ENCODE assay signal across 13 mouse cellular contexts in the genomic region with DNA sequence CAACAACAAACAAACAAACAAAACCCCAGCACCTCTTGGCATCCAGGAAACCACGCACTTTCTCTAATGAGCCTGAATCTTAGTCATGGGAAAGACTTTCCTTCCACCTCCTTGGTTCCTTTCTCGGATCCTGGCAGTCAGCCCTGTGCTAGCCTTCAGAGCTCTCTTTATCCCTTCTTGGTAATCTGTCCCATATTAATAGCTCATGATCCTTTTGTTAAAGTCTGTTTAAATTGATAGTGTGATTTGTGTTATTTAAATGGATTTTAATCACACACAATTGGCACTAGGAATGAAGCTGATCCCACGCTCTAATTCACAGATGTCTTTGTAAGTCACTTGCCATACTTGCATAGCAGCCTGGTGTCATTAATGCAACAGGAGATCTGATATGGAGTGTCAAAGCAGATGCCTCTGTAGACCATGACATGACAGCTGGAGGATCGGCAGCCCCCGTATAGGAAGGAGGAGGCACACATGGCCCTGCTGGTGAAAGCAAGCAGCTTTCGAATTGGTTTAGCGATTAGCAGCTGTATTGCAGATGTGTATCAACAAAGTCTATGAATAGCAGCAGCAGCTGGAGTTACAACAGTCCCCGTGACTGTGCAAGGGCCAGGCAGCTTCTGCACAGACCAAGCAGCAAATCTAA. TPM values are rescaled to one million over a fixed set of nuclear protein-coding genes. Genes with fewer than 3 reads are reported as not detected.
A peak's percentile ranks its signal among the peaks of the same experiment; 100 is the strongest.
DNase-seq lines count a peak whose midpoint lies in the region; ATAC-seq lines count a peak whose summit lies in the region.
"Had no signal": no experiment of that assay in that cellular context is flagged by ENCODE, and none has a peak within 500 bp of the region (broad histone marks: within the 10 kb centered on the region; RNA-seq: fewer than 3 reads in every experiment).

No protein-coding gene starts in this region.

- ATAC-seq in forebrain, embryonic 14.5 days = peak; percentile 72
- ATAC-seq in forebrain, embryonic 12.5 days (ENCODE audit: low FRiP score) = no peak

- WGBS in forebrain, embryonic 14.5 days = 41% methylated on average over 8 of the region's 8 CpGs
- WGBS in forebrain, embryonic 12.5 days = 80% methylated on average over 8 of the region's 8 CpGs

- no peak overlapping the region for H3K27ac ChIP-seq in forebrain, embryonic 14.5 days (ENCODE audit: low read depth, low read length)
- no peak overlapping the region for H3K27ac ChIP-seq in forebrain, embryonic 12.5 days
- H3K27ac ChIP-seq: liver, embryonic 13.5 days; neural tube, embryonic 12.5 days had no signal

- no peak overlapping the region for H3K4me2 ChIP-seq in forebrain, embryonic 14.5 days (ENCODE audit: low read length)
- no peak overlapping the region for H3K4me2 ChIP-seq in forebrain, embryonic 12.5 days
- H3K4me2 ChIP-seq: heart, embryonic 12.5 days; liver, embryonic 13.5 days; neural tube, embryonic 12.5 days had no signal

- peaks cover 3% of the 10 kb centered on the region; the same call in 1 of the 2 replicates for H3K4me1 ChIP-seq in forebrain, embryonic 14.5 days (ENCODE audit: control insufficient read depth, insufficient read depth, low read length)
- 0 out of 2 replicates have a peak, but pooled peaks cover 3% of the 10 kb centered on the region for H3K4me1 ChIP-seq in forebrain, embryonic 12.5 days
- H3K4me1 ChIP-seq: liver, embryonic 13.5 days; neural tube, embryonic 12.5 days had no signal

- DNase-seq in forebrain, embryonic 14.5 days (ENCODE audit: low spot score) = peak; percentile 45
- peak; percentile 49 for DNase-seq in right cerebral cortex, postnatal 10 days (ENCODE audit: low spot score in 2 of 2)
- DNase-seq in right cerebral cortex, postnatal 14 days = no peak
- peak; percentile 42 to 56 for DNase-seq in layer of hippocampus, adult 8-10 months (ENCODE audit: low spot score in 2 of 2)
- DNase-seq in retina, postnatal 7 days (ENCODE audit: low read depth, low spot score) = peak; percentile 43
- DNase-seq in embryo, embryonic 10 days (ENCODE audit: low spot score) = no peak
- no peak for DNase-seq in B cell, adult 2 months

- H3K9ac ChIP-seq in forebrain, embryonic 14.5 days (ENCODE audit: low read length) = no peak overlapping the region
- H3K9ac ChIP-seq in forebrain, embryonic 12.5 days = no peak overlapping the region
- H3K9ac ChIP-seq: heart, embryonic 12.5 days; liver, embryonic 13.5 days; neural tube, embryonic 12.5 days had no signal

- no peak overlapping the region for H3K4me3 ChIP-seq in forebrain, embryonic 14.5 days (ENCODE audit: low read depth, low read length)
- H3K4me3 ChIP-seq in forebrain, embryonic 12.5 days (replicated peaks) = no peak overlapping the region
- H3K4me3 ChIP-seq: erythroblast, embryonic 14.5 days; heart, embryonic 12.5 days; liver, embryonic 13.5 days; megakaryocyte, embryonic 14.5 days; neural tube, embryonic 12.5 days had no signal

- no peaks in the 10 kb centered on the region for H3K36me3 ChIP-seq in forebrain, embryonic 14.5 days (ENCODE audit: control insufficient read depth, insufficient read depth, low read length)
- H3K36me3 ChIP-seq in forebrain, embryonic 12.5 days (replicated peaks) = no peaks in the 10 kb centered on the region
- H3K36me3 ChIP-seq: heart, embryonic 12.5 days; liver, embryonic 13.5 days; neural tube, embryonic 12.5 days had no signal

- no peaks in the 10 kb centered on the region for H3K27me3 ChIP-seq in forebrain, embryonic 14.5 days (replicated peaks; ENCODE audit: control insufficient read depth, insufficient read depth, low read length)
- H3K27me3 ChIP-seq in forebrain, embryonic 12.5 days = no peaks in the 10 kb centered on the region
- H3K27me3 ChIP-seq: heart, embryonic 12.5 days; liver, embryonic 13.5 days; neural tube, embryonic 12.5 days had no signal

- H3K9me3 ChIP-seq in forebrain, embryonic 14.5 days (replicated peaks; ENCODE audit: control insufficient read depth, low read length) = no peaks in the 10 kb centered on the region
- no peaks in the 10 kb centered on the region for H3K9me3 ChIP-seq in forebrain, embryonic 12.5 days
- H3K9me3 ChIP-seq: heart, embryonic 12.5 days; liver, embryonic 13.5 days; megakaryocyte, embryonic 14.5 days; neural tube, embryonic 12.5 days had no signal

RNA-seq across cellular contexts. Expression of a gene that starts 31.4 kb away (rescaled TPM):
- polyA plus RNA-seq in forebrain, embryonic 14.5 days (2014; fragmentation: Nextera tagmentation; extraction: Ambion mirVana) = 4.9 and 6.1 TPM in 2 replicates
- polyA plus RNA-seq in forebrain, embryonic 12.5 days (2016; fragmentation: Nextera tagmentation; extraction: Ambion mirVana) = 4.3 and 4.5 TPM in 2 replicates
- total RNA-seq in layer of hippocampus, adult 8-10 months (2022) = 1 to 10 TPM; 4.8 to 5.7 (median 5.2) TPM

RNA-seq across cellular contexts. Expression of a gene that starts 31.7 kb away (rescaled TPM):
- polyA plus RNA-seq in forebrain, embryonic 14.5 days (2014; fragmentation: Nextera tagmentation; extraction: Ambion mirVana) = 507 and 649 TPM in 2 replicates
- 730 and 741 TPM in 2 replicates for polyA plus RNA-seq in forebrain, embryonic 12.5 days (2016; fragmentation: Nextera tagmentation; extraction: Ambion mirVana)
- 100 to 1,000 TPM; 295 to 397 (median 360) TPM for total RNA-seq in layer of hippocampus, adult 8-10 months (2022)

RNA-seq across cellular contexts. Expression of a gene that starts 37.7 kb away (rescaled TPM):
- polyA plus RNA-seq in forebrain, embryonic 14.5 days (2014; fragmentation: Nextera tagmentation; extraction: Ambion mirVana) = 1.5 and 2.1 TPM in 2 replicates
- 3.1 and 4.4 TPM in 2 replicates for polyA plus RNA-seq in forebrain, embryonic 12.5 days (2016; fragmentation: Nextera tagmentation; extraction: Ambion mirVana)
- total RNA-seq in layer of hippocampus, adult 8-10 months (2022) = 10 to 100 TPM; 14.2 to 20.7 (median 16.2) TPM

Comparison
In these comparisons a context has a peak if more than half of its experiments do, and no peak if none do; other contexts are left out.
1. DNase-seq: peak in forebrain, embryonic 14.5 days (single experiment), right cerebral cortex, postnatal 10 days (2 of 2), layer of hippocampus, adult 8-10 months (2 of 2) and retina, postnatal 7 days (single experiment); none in right cerebral cortex, postnatal 14 days (single experiment), embryo, embryonic 10 days (single experiment) and B cell, adult 2 months (0 of 2).